Mouse (Mus musculus): ENCODE data around the gene Zfp748.

Zfp748 gene

DNA sequence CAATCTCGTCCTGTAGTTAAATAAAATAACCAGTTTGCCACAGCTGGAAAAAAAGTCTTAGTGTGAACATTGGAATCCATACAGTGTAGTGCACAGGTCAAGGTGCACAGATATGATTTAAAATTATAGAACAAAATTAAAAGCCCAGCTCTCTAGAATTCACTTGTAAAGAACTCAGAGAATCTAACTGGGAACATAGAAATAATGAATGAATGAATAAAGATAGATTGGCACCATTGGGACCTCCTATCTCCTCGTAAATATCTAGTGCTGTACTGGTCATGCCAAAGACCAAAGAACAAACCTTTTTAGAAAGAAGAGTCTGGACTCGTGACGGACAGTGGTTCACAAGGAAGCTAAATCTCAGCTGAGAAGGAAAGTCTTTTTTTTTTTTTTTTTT is at the start of gene Zfp748:
Gene Zfp748 (minus strand): TSS at position 101 of the 400 bp plus-strand sequence.
- DNase-seq (ENCODE audit: low spot score), result no peak

GRCm38 (mm10) chr13:67572591-67573189 is 19.1 kb upstream of the Zfp748 start:
- DNase-seq (ENCODE audit: low spot score), result no peak

DNA sequence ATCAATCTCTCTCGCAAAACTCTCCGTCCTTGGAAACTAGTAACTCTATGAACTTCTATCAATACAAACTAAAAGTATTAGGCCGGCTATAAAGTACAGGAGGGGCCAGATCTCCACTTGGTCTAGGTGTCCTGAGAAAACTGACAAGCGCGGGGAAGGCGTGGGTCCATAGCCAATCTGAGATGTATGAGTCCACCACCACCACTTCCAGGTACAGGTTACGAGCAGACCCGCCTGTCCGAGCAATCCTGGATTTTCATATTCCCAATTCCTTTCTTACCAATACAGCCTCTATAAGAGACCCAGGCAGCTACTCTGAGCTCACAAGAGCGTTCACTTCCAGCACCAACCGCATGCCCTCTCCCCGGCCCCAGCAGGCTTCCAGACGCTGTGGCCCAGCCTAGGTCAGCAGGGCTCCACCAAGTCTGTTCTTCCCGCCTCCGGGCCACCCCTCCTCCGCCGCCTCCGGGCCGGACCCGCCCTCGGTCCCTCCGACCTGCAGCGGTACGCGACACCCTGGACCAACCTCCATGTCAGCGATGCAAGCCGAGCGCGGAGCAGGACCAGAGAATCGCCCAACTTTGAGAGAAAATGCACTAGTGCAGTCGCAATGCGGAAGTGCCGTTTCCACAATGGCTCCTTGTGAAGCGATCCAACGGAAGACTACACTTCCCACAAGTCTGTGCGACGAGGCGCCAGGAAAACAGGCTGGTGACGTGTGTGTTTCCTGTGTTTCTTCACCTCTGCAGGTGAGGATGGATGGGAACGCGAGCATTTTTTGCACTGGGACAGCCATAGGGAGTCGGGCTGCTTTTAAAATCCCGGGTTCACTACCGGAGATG is 904 bp downstream of the Zfp748 start:
- peak; percentile 71 for DNase-seq (ENCODE audit: low spot score)

- DNase-seq (ENCODE audit: low spot score), result no peak
These were observed 7.7 kb downstream of the Zfp748 start for GRCm38 (mm10) chr13:67545941-67546340.

- DNase-seq (ENCODE audit: low spot score), result no peak
These were observed 26.4 kb downstream of the Zfp748 start for GRCm38 (mm10) chr13:67527049-67527730.

- DNase-seq (ENCODE audit: low spot score), result peak; percentile 89
These were observed 27.7 kb downstream of the Zfp748 start, which contains the start of the genes Gm26965 and Zfp87 for GRCm38 (mm10) chr13:67525753-67526410. Gm26965 (minus strand) TSS chr13:67526151. Zfp87 (minus strand) TSS chr13:67526177.

DNA sequence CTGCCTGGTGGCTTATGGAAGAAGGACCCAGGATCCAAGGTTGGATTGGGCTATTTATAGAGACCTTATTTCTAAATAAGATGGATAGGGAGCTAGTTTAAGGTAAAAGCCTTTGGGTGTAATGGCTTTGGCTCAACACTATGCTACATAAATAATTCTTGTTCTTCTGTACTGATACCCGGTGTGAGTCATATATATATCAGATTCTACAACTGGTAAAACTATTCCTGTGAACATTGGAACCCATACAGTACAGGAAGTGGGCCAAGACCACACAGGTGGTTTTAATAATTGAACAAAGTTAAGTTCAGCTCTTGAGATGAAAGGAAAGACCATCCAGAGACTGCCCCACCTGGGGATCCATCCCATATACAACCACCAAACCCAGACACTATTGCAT is 52.7 kb downstream of the Zfp748 start:
- no peak for DNase-seq (ENCODE audit: low spot score)

DNA sequence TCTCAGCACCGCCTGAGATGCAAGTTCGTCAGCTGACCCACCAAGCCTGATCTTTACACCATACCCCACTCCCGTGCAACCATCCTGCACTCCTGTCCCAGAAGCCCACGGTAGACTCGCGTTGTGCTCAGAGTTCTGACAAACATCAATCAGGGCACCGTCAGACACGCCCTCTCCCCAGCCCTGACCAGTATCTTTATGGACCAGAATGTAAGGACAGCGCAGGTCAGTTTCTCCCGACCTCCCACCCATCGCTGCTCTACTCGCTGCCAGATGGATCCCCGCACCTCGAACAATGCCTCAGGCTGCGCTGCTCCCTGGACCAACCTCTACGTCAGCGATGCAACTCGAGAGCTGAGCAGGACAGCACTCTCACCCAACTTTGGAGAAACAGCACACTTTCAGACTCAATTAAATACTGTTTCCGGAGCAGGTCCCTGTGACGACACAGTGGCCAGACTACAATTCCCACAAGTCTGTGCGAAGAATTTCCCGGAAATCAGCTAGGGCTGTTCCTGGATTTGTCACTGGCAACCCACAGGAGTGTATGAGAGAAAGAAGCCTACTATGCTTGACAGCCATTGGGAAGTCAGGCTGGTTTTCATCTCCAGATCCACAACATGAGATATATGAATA is 53.4 kb downstream of the Zfp748 start, which contains the start of gene Zfp58:
Gene Zfp58 (minus strand): TSS at position 472 of the 636 bp plus-strand sequence.
- peak; percentile 74 for DNase-seq (ENCODE audit: low spot score)

- no peak for DNase-seq (ENCODE audit: low spot score)
These were observed 58.0 kb downstream of the Zfp748 start for GRCm38 (mm10) chr13:67495631-67496030.

Measured in ovary, adult 18-20 months (tissue).